Mouse (Mus musculus): ENCODE results near the gene Nhs.

Nhs gene

GRCm38 (mm10) chrX:162159637-162160611 lies at the start of gene Nhs:
Gene Nhs, minus strand, starts transcription at chrX:162159730.
- peak; percentile 9 to 45 for DNase-seq (ENCODE audit: low spot score in 2 of 2)

- DNase-seq (ENCODE audit: low spot score in 2 of 2): no peak
These were observed 46.9 kb upstream of the Nhs start for GRCm38 (mm10) chrX:162206350-162206884.

- peak; percentile 12 to 21 for DNase-seq (ENCODE audit: low spot score in 2 of 2)
These were observed 540 bp downstream of the Nhs start for GRCm38 (mm10) chrX:162158743-162159636.

GRCm38 (mm10) chrX:162158142-162158541 lies 1.4 kb downstream of the Nhs start:
- no peak for DNase-seq (ENCODE audit: low spot score in 2 of 2)

GRCm38 (mm10) chrX:162137807-162138206 lies 21.7 kb downstream of the Nhs start:
- DNase-seq (ENCODE audit: low spot score in 2 of 2): no peak

- no peak for DNase-seq (ENCODE audit: low spot score in 2 of 2)
These were observed 46.3 kb downstream of the Nhs start for GRCm38 (mm10) chrX:162113257-162113656.

- no peak for DNase-seq (ENCODE audit: low spot score in 2 of 2)
These were observed 56.6 kb downstream of the Nhs start for GRCm38 (mm10) chrX:162102802-162103434.

- no peak for DNase-seq (ENCODE audit: low spot score in 2 of 2)
These were observed 61.2 kb downstream of the Nhs start for GRCm38 (mm10) chrX:162098364-162098763.

GRCm38 (mm10) chrX:162087291-162087690 lies 72.2 kb downstream of the Nhs start:
- DNase-seq (ENCODE audit: low spot score in 2 of 2): peak in 1 of 2 experiments; percentile 8

GRCm38 (mm10) chrX:162085897-162086200 lies 73.7 kb downstream of the Nhs start:
- DNase-seq (ENCODE audit: low spot score in 2 of 2): peak; percentile 33 to 49

GRCm38 (mm10) chrX:162085062-162085896 lies 74.3 kb downstream of the Nhs start:
- peak in 1 of 2 experiments; percentile 9 for DNase-seq (ENCODE audit: low spot score in 2 of 2)

- no peak for DNase-seq (ENCODE audit: low spot score in 2 of 2)
These were observed 96.4 kb downstream of the Nhs start for GRCm38 (mm10) chrX:162063164-162063563.

- DNase-seq (ENCODE audit: low spot score in 2 of 2): no peak
These were observed 103.9 kb downstream of the Nhs start for GRCm38 (mm10) chrX:162055635-162056034.

- no peak for DNase-seq (ENCODE audit: low spot score in 2 of 2)
These were observed 106.0 kb downstream of the Nhs start for GRCm38 (mm10) chrX:162053566-162053965.

GRCm38 (mm10) chrX:162052534-162052933 lies 107.0 kb downstream of the Nhs start:
- no peak for DNase-seq (ENCODE audit: low spot score in 2 of 2)

GRCm38 (mm10) chrX:162049616-162050015 lies 109.9 kb downstream of the Nhs start:
- DNase-seq (ENCODE audit: low spot score in 2 of 2): no peak

GRCm38 (mm10) chrX:162045527-162045926 lies 114.0 kb downstream of the Nhs start:
- no peak for DNase-seq (ENCODE audit: low spot score in 2 of 2)

- DNase-seq (ENCODE audit: low spot score in 2 of 2): no peak
These were observed 115.4 kb downstream of the Nhs start for GRCm38 (mm10) chrX:162044109-162044508.

- peak; percentile 5 to 9 for DNase-seq (ENCODE audit: low spot score in 2 of 2)
These were observed 134.1 kb downstream of the Nhs start for GRCm38 (mm10) chrX:162025210-162025953.

GRCm38 (mm10) chrX:162021724-162022123 lies 137.8 kb downstream of the Nhs start:
- no peak for DNase-seq (ENCODE audit: low spot score in 2 of 2)

Measured in frontal cortex, postnatal 36 days (tissue).